Mouse (Mus musculus) left cerebral cortex, adult 2 months (tissue): ENCODE measurements around the gene Kcp. TPM values are rescaled to one million over a fixed set of nuclear protein-coding genes. Genes with fewer than 3 reads are reported as not detected.

Experiments used
- DNase-seq, 2 experiments: peaks; one replicate each; pipeline ENCODE4 v3.0.0; 2021 to 2022; ENCODE audit warnings: low spot score in 2 of 2, mixed read lengths in 1 of 2; ENCODE audit errors: extremely low spot score in 1 of 2
- H3K27ac ChIP-seq: fragments of 200-600 bp; 2 replicates; pipeline ENCODE4 v1.8.1; 2022
- H3K4me3 ChIP-seq: fragments of 200-600 bp; 2 replicates; pipeline ENCODE4 v1.8.1; 2022
- CTCF ChIP-seq: fragments of 200-600 bp; IDR thresholded peaks from 2 replicates; pipeline ENCODE4 v1.8.1; 2022; ENCODE audit warnings: antibody characterized with exemption, mild to moderate bottlenecking, moderate library complexity
- intact Hi-C: fragments of 180-260 bp; cut with DNase I; formaldehyde crosslinking; loops from one replicate; pipeline ENCODE4 v1.15.1; 2025
- long read RNA-seq, 2 experiments: library from polyadenylated mRNA; stranded (forward); transcript quantifications; one replicate each; pipeline ENCODE4 v2.0.0; 2021; ENCODE audit warnings: borderline mapping rate in 2 of 2
- total RNA-seq, 2 experiments: library from RNA; stranded (reverse); gene quantifications; 2 replicates each; pipeline ENCODE4 v1.2.3; 2021

Kcp gene
- total RNA-seq: 1 to 10 TPM; 1.1 to 2.2 TPM
- long read RNA-seq, experiment 1, partial matches to known transcripts: 1 of 2 reads
- long read RNA-seq, experiment 1, other reads (novel, unspliced or antisense): 1 of 2 reads
- long read RNA-seq, experiment 2, partial matches to known transcripts: 1 of 1 reads
- long read RNA-seq, experiment 2, other reads (novel, unspliced or antisense): 0 of 1 reads

DNA sequence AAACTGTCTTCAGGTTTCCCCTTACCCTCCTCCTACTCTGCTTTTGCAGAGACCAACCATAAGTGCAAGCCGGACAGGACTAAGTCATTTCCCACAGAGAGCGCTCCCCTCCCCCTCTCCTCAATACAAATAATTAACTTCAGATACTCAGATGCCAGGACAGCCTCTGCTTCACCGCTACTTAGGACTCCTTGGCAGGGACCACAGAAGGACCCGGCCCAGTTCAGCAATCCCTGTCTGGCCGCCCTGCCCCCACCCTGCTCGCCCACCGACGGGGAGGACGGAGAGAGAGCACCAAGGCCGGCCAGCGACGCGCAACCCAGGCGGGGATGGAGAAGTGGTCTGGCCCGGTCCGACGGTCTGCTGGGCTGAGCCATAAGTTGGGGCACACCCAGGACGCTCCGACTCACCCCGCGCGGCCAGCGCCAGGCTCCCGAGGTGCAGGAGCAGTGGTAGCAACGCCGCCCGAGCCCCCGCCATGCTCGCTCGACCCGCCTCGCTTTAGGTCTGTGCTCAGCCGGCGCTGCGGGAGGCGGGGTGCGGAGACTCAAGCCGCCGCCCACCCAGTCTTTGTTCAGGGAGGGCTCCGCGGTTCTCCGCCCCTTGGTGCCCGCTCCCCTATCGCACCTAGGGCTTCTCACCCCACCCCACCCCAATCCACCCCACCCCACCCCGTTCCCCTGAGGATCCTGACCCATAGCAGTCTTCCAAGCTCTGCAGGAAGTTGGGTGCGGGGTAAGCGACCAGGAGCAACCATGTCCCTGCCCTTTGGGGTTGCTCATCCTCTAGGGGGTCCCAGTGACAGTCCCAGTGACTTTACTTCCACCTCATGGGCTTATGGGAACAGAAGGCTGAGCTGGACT lies at the start of gene Kcp:
Gene Kcp, minus strand, starts transcription at position 506 of the 863 bp plus-strand sequence.
- Histone ChIP-seq H3K27ac (no peak within 1 kb of the TSS), H3K4me3 (peak within 1 kb of the TSS; percentile 37)
- no peak for DNase-seq
- intact Hi-C loops: no loop called here
- no peak for TF ChIP-seq CTCF

- intact Hi-C loops: no loop called here
- Histone ChIP-seq H3K27ac (no peak overlapping the region), H3K4me3 (no peak overlapping the region)
- TF ChIP-seq CTCF: no peak
- DNase-seq: no peak
Observed at GRCm38 (mm10) chr6:29557112-29557511, 49.4 kb upstream of the Kcp start.

GRCm38 (mm10) chr6:29552526-29552925 lies 44.8 kb upstream of the Kcp start:
- DNase-seq: no peak
- intact Hi-C loops: no loop called here
- Histone ChIP-seq H3K4me3 (no peak overlapping the region), H3K27ac (no peak overlapping the region)
- TF ChIP-seq CTCF: no peak

- TF ChIP-seq CTCF: no peak
- Histone ChIP-seq H3K27ac (no peak overlapping the region), H3K4me3 (no peak overlapping the region)
- DNase-seq: no peak
- intact Hi-C loops: loop anchor here (5.0 kb wide), 1 partner anchor 34 kb away; no protein-coding TSS in a partner anchor
Observed at GRCm38 (mm10) chr6:29548086-29548485, 40.3 kb upstream of the Kcp start.

GRCm38 (mm10) chr6:29547582-29547981 lies 39.8 kb upstream of the Kcp start:
- H3K4me3 ChIP-seq: no peak overlapping the region
- intact Hi-C loops: loop anchor here (5.0 kb wide), 1 partner anchor 35 kb away; no protein-coding TSS in a partner anchor
- no peak for TF ChIP-seq CTCF
- DNase-seq: no peak
- H3K27ac ChIP-seq: no peak overlapping the region

DNA sequence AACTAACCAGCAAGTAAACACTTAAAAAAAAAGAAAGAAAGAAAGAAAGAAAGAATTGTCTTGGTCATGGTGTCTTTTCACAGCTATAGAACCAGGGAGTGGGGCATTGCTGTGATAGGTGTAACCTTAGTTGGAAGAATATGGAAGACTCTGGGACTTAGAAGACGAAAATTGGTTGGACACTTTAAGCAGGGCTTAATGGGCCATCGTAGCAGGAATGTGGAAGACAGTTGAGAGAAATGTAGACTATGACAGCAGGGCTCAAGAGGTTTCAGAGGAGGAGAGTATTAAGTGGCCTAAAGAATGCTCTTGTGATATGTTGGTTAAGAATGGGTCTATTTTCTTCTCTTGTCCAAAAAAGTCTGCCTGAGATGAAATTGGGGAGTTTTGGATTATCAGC lies 37.9 kb upstream of the Kcp start:
- intact Hi-C loops: loop anchor here (5.0 kb wide), 1 partner anchor 37 kb away; no protein-coding TSS in a partner anchor
- TF ChIP-seq CTCF: no peak
- DNase-seq: no peak
- Histone ChIP-seq H3K4me3 (no peak overlapping the region), H3K27ac (no peak overlapping the region)

DNA sequence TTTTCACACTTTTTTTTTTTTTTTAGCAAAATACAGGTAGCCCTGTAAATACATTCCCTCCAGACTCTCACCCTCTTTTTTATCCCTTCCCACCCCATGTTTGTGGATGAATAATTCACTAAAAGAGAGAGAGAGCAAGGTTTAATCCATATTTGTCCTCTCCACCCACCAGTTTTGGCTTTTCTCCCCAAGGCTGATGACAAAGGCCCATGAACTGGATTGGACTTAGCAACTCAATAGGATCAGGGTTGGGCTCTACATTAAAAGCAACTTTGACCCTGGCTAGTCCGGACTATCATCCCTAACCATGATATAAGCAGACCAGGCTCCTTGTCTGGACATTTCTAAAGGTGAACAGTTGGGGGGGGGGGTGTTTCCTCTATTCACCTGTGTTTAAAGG lies 33.2 kb upstream of the Kcp start:
- TF ChIP-seq CTCF: no peak
- intact Hi-C loops: no loop called here
- H3K27ac ChIP-seq: no peak overlapping the region
- no peak overlapping the region for H3K4me3 ChIP-seq
- no peak for DNase-seq

DNA sequence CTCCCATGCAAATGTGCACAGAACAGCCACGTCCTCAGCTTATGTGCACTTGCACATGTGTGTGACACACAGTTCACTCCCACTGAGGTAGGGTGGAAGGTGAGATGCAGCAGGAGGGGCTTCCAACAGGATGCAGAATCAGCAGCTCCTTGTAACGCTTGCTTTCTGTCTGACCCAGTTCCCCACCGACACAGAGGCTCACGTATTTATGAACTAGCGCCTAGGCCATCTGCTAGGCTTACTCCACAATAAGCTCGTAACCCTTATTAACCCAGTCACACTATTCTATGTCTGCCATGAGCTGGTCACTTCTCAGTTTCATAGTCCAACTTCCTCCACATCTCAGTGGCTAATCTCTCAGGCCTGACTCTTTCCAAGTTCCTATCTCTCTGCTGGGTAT lies 32.5 kb upstream of the Kcp start:
- intact Hi-C loops: no loop called here
- no peak for DNase-seq
- H3K27ac ChIP-seq: no peak overlapping the region
- no peak overlapping the region for H3K4me3 ChIP-seq
- TF ChIP-seq CTCF: no peak

DNA sequence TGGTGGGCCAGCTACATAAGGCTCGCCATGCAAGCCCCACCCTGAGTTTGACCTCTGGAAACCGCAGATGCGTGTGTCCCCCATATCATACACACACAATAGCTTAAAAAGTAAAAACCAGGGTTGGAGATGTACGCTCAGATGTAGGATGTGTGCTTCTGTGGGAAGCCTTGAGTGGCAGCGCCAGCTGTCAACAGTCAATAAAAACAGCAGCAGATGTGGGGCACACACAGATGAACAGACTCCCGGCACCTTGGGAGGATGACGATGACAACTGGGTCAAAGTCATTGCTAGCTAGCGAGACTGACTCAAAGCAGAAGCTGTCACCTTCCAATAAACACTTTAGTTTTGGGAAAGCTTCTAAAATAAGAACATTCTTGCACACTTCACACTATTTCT lies 31.8 kb upstream of the Kcp start:
- no peak for DNase-seq
- TF ChIP-seq CTCF: no peak
- Histone ChIP-seq H3K27ac (no peak overlapping the region), H3K4me3 (no peak overlapping the region)
- intact Hi-C loops: no loop called here

DNA sequence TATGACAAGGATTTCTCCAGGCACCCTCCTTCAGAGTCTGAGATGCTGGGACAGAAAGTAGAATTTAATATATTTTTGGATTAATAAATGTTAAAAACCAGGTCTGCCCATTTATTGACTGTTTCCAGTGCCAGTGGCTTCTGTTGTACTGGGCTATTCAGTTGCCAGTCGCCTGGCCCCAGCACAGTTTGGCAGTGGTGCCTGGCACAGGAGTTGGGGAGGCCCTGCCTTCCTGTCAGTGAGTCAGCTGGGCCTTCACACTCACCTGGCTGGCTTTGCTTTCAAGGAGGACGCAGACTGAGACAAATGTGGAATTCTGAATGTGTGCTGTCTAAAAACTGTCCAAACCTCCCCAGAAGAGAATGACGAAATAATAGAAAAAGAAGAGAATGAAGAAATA lies 29.5 kb upstream of the Kcp start:
- Histone ChIP-seq H3K27ac (no peak overlapping the region), H3K4me3 (no peak overlapping the region)
- DNase-seq: no peak
- no peak for TF ChIP-seq CTCF
- intact Hi-C loops: no loop called here

- no peak for DNase-seq
- intact Hi-C loops: no loop called here
Observed at GRCm38 (mm10) chr6:29536651-29537193, 29.0 kb upstream of the Kcp start.

DNA sequence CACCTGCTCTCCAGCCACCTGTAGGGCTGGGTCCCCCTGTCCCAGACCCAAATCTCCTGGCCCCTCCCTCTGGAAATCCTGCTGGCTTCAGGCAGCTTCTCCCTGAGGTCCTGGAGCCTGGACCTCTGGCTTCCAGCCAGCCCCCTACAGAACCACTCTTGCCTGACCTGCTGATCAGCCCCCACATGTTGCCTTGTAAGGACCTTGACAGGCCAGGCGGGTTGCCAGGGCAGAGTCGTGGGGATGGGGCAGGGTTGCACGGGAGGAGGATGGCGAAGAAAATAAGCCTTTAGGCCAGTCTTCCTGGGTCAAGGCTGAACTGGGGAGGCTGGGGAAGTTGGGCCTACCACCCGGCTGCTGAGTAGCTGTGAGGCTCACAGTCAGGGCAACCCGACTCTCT lies 27.6 kb upstream of the Kcp start:
- DNase-seq: no peak
- intact Hi-C loops: no loop called here
- TF ChIP-seq CTCF: no peak
- no peak overlapping the region for H3K27ac ChIP-seq
- no peak overlapping the region for H3K4me3 ChIP-seq

More at GRCm38 (mm10) chr6:29536651-29537193, 29.0 kb upstream of the Kcp start:
- peak; percentile 45 for TF ChIP-seq CTCF
- H3K4me3 ChIP-seq: no peak overlapping the region
- H3K27ac ChIP-seq: no peak overlapping the region
